Mouse (Mus musculus): ENCODE measurements at regions not wholly inside any gene's neighbourhood (a gene's known extent, or its start where the extent isn't known, plus 50 kb on each side); places are given as distances from the start of the nearest gene placed in this dataset. TPM values are rescaled to one million over a fixed set of nuclear protein-coding genes. Genes with fewer than 3 reads are reported as not detected.

Small RNA genes lying in the stretch of these regions (microRNA-seq; reads per million reads assigned to microRNA genes)
- gene Gm27760: not detected

Data from adrenal gland, postnatal 4 days (tissue).